Mouse (Mus musculus): ENCODE measurements around the gene Ppp3r2.
A peak's percentile ranks its signal among the peaks of the same experiment; 100 is the strongest.

The Ppp3r2 gene

DNA sequence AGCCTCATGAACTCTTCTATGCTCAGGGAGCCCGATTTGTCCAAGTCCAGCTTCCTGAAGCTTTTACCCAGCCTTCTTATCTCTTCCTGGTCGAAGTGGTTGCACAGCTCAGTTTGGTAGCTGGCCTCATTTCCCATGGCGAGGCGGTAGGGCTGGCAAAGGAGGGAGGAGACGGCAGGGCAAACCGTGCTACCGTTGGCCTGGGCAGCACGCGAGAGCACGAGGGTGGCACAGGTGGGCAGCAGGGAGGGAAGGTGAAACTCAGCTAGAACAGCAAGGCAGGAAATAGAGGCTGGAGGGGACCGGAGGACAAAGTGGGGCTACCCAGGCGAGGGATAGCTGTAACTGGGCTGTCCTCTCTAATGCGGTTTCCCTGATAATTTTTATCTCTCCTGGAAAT, at the start of gene Ppp3r2:
TSS of gene Ppp3r2 (minus strand) at position 213 of the 400 bp plus-strand sequence.
- DNase-seq (ENCODE audit: low read depth in 1 of 2, low spot score in 2 of 2), result no peak

DNA sequence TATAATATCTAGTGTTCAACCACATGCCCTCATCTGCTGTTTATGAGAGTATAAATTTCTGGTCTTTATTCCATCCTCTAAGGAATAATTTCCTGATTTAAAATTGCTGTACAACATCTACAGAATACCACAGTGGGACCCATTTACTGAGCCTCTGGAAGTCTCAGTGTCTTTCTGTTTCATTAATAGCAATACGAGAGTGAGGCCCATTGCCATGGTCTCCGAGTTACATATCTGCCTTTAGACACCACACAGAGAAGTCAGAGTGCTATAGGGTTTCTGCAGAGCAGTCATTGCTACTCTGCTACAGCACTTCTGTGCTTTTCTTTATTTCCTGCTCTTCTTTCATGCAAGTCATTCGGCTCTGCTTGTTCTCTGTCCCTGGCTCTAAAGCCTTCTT, 47.5 kb upstream of the Ppp3r2 start:
- no peak for DNase-seq (ENCODE audit: low read depth in 1 of 2, low spot score in 2 of 2)

DNA sequence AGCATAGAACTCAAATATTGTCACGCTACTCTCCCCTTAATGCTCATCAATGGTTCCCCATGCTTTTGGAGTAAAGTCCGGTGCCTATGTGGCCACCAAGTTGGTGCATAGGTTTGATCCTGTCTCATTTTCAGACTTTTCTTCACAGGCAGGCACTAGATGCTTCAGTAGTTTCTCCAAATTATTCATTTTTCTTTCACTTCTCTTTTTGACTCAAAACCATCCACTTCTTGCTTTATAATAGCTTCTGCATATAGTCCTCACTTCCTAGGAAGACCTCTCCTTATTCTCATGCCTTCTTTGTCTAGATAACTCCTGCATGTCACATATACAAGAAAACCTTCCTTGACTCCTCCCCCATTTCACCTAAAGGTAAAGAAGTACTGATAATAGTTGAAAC, 42.1 kb upstream of the Ppp3r2 start:
- DNase-seq (ENCODE audit: low read depth in 1 of 2, low spot score in 2 of 2), result no peak

- DNase-seq (ENCODE audit: low read depth in 1 of 2, low spot score in 2 of 2), result no peak
Measured at GRCm38 (mm10) chr4:49691405-49692194, 9.8 kb upstream of the Ppp3r2 start.

GRCm38 (mm10) chr4:49688594-49689288, 6.9 kb upstream of the Ppp3r2 start:
- no peak for DNase-seq (ENCODE audit: low read depth in 1 of 2, low spot score in 2 of 2)

DNA sequence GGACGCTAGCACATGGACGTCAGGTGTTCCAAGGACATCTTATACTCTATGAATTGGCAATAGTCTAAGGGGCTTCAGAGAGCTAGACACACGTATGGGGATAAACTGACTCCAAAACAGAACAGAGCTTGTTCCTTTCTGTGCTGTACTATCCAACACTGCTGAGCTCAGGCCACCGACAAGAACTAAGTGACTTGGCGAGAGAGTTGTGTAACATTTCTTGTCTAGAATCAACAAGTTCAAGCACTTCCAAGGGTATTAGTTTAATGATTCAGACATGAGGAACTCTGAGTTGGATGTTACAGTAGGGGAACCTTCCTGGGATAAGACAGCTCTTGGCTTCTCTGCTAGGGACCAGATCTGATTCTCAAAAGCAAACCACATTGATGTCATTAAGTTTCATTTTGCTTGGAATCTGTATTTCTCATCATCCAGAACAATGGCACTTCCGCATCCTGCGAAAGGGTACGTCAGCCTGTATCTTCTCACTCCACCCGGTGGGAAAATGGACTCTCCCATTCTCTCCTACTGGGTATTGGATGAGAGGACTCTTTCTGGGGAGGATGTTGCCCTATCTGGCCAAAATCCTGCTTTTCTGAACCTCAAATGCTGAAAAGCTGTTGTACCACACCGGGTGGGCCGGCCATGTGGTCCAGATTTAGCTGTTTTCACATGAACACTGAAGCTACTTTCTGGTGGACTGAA, 1.5 kb downstream of the Ppp3r2 start:
- no peak for DNase-seq (ENCODE audit: low read depth in 1 of 2, low spot score in 2 of 2)

- no peak for DNase-seq (ENCODE audit: low read depth in 1 of 2, low spot score in 2 of 2)
Measured at GRCm38 (mm10) chr4:49676790-49677189, 5.0 kb downstream of the Ppp3r2 start.

- no peak for DNase-seq (ENCODE audit: low read depth in 1 of 2, low spot score in 2 of 2)
Measured at GRCm38 (mm10) chr4:49676071-49676470, 5.8 kb downstream of the Ppp3r2 start.

DNA sequence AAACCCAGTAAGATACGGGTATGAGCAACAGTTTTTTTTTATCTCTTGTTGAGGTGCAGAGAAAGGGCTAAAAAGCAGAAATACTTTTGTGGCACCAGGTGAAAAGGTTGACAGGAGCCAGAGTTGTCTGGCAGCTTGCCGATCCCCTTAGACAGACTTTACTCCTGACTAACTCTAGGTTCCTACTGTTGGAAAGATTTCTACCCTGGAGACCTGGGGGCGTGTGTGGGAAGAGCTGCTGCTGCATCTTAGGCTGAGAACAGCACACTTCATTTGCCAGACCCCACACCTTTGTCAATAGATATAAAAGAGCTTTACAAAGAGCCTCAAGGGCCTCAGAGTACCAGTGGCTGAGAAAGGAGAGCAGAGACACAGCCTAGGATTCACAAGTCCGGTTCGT, 17.0 kb downstream of the Ppp3r2 start:
- no peak for DNase-seq (ENCODE audit: low read depth in 1 of 2, low spot score in 2 of 2)

DNA sequence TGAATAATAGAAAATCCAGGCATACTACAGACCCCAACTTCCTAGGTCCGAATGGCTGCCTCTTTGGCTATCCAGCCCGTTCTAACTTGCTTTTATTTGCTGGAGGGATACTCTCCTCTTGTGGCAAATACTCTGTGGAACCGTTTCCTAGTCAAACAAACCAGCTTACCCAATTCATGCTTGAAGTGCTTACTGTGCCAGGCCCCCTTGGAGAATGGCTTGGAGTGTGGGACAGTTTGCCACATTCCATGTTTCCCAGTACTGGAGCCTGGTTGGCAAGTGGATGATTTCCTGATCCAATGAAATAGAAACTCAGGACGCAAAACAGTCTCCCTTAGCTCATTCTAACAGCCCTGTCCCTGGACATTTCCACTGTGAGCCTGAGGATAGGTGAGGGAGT, 19.6 kb downstream of the Ppp3r2 start:
- no peak for DNase-seq (ENCODE audit: low read depth in 1 of 2, low spot score in 2 of 2)

GRCm38 (mm10) chr4:49661664-49662063, 20.2 kb downstream of the Ppp3r2 start:
- DNase-seq (ENCODE audit: low read depth in 1 of 2, low spot score in 2 of 2), result no peak

- no peak for DNase-seq (ENCODE audit: low read depth in 1 of 2, low spot score in 2 of 2)
Measured at GRCm38 (mm10) chr4:49659421-49659820, 22.4 kb downstream of the Ppp3r2 start.

GRCm38 (mm10) chr4:49639913-49640312, 41.9 kb downstream of the Ppp3r2 start:
- no peak for DNase-seq (ENCODE audit: low read depth in 1 of 2, low spot score in 2 of 2)

GRCm38 (mm10) chr4:49637821-49638220, 44.0 kb downstream of the Ppp3r2 start:
- no peak for DNase-seq (ENCODE audit: low read depth in 1 of 2, low spot score in 2 of 2)

- DNase-seq (ENCODE audit: low read depth in 1 of 2, low spot score in 2 of 2), result no peak
Measured at GRCm38 (mm10) chr4:49632139-49632481, 49.7 kb downstream of the Ppp3r2 start.

DNA sequence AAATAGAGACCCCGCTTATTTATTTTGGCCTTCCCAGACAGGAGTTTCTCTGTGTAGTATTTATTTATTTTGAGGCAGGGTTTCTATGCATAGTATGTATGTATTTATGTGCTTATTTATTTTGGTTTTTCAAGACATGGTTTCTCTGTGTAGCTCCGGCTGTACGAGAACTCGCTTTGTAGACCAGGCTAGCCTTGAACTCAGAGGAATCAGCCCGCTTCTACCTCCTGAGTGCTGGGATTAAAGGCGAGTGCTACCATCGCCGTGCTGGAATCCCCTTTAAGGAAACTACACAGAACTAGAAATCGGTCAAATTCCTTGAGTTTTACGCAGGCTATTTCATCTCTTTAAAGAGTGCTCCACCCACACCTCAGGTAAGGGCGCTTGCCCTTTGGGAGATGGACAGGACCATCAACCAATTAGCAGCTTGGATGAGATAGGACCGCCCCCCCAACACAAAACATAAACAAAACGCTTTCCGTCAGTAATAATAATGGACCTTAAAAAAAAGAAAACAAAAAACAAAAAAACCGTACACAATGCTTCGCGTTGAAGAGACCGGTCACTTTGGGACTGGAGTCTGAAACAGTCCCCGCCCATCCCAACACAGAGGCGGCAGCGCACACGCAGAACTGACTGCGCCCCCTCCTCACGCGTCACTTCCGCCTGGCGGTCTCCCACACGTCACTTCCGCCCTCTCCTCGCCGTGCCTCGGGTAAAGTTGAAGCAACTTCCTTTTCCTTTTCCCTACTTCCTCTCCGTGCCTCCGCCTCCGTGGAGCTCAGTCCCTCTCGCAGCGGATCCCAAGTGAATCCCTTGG, 50.3 kb downstream of the Ppp3r2 start, which contains the start of gene Rnf20:
TSS of gene Rnf20 (plus strand) at position 688 of the 820 bp plus-strand sequence.
- DNase-seq (ENCODE audit: low read depth in 1 of 2, low spot score in 2 of 2), result peak; percentile 83 to 93

GRCm38 (mm10) chr4:49628941-49629340, 52.9 kb downstream of the Ppp3r2 start:
- DNase-seq (ENCODE audit: low read depth in 1 of 2, low spot score in 2 of 2), result no peak
